Mouse (Mus musculus) urinary bladder, postnatal 25 days (tissue): ENCODE measurements around the gene Mtmr4.
A peak's percentile ranks its signal among the peaks of the same experiment; 100 is the strongest.

ENCODE experiments used
- DNase-seq: peaks from one replicate; pipeline ENCODE4 v3.0.0; 2022; ENCODE audit warnings: low spot score

Gene Mtmr4

DNA sequence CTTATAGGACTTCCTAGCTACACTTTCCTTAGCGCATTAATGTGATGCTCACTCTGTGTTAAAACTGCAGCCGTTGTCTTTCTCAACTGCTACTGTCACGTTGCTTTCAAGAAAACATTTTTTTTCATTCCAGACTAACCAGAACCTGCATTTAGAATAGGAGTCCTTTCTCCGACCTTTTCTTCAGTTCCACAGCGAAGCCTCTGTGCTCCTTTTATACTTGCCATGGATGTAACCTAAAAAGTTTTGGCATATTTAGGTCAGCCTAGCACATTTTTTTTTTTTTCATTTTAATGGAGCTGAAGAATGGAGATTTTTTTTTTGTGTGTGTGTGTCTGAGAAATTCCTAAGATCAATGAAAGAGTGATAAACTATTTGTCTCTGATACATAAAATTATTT is 23.6 kb downstream of the Mtmr4 start:
- DNase-seq = no peak

DNA sequence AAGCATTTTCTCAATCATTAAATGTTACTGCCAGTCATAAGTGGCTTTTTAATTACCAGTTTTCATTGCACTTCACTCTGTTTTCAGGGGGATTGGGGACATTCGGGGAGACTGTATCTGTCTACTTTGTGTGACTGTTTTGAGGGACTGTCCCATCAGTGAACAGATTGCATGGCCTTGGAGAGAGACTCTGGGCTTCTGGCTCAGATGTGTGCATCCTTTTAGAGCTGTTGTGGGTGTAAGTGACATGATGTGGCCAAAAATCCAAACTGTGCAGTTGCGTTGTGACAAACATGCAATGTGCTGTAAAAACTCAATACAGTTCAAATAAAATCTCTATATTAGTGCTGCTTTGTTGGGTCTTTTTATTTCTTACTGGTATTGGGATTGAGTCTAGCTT is 24.0 kb downstream of the Mtmr4 start:
- DNase-seq = no peak

DNA sequence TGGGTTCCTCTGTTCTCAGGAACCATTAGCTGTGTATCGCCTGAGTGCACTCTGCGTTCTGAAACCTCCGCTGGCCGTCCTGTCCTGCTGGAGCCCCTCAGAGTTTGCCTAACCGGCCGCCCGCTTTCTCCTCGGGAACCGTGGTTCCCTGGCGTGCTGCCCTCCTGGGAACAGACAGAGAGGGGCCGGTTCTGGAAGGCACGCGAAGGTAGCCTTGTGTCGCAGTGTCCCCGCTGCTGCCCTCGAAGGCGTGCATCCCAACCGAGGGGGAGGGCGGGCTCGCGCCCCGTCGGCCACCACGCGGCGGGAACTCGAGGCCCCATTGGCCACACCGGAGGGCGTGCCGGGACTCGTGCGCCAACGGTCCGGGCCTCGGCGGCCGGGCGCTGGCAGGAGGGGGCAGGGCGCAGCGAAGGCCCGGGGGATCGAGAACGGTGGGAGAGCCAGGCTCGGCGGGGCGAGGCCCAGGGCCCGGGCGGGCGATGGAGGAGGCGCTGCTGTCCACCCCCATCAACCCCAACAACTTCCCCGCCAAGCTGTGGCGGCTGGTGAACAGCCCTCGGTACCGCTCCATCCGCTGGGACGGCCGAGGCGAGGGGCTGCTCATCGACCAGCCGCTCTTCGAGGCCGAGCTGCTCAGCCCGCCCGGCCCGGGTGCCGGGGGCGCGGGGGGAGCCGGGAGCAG is 25.0 kb downstream of the Mtmr4 start, which contains the start of gene Hsf5:
Hsf5 (plus strand) TSS at position 375 of the 685 bp plus-strand sequence.
- no peak for DNase-seq

DNA sequence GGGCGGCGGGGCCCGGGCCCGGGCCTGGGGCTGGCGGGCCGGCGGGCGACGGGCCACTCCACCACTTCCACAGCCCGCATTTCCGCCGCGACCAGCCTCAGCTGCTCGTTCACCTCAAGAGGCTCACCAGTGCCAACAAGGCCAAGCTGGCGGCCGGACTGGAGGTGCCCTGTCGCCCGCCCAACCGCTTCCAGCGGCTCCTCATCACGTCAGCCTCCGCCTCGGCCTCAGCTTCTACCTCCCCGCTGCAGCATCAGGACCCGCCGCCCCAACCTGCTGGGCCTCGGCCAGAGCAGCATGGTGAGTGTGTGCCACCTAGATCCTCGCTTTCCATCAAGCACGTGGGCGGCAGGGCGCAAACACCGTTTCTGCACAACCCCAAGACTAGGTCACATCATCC is 25.6 kb downstream of the Mtmr4 start:
- DNase-seq = no peak

DNA sequence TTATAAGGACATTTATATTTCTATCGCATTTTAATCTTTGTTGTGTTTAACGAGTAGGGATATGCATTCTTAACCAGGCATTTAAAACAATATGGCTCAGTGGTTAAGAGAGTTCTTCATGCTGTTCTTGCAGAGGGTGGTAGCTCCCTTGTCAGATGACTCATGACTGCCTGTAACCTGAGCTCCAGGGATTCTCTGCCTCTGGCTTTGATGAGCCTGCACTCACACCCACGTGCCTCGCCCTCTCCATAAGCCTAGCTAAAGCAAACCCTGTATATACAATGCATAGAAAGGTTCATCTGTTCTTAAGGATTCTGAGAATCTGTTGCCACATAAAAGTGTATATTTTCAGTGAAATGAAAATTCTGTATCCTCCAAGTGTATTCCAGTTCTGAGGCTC is 31.2 kb downstream of the Mtmr4 start:
- no peak for DNase-seq

DNA sequence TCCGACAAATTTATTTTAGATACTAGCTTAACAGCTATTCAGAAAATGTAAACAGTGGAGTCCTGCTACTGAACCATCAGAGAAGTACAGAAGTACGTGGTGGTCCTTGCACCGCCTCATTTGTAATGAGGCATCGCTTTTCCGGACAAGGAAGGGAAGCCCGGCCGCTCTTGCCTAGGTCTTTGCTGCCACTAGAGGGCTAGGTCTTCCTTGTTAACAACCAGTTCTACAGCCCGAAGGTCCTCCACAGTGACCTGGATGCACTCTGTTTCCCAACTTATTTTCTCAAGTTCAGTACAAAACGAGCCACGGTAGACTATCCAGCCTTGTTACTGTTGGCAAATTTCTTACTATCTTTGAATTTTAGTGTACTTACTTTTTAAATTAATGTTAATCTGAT is 37.9 kb downstream of the Mtmr4 start:
- no peak for DNase-seq

DNA sequence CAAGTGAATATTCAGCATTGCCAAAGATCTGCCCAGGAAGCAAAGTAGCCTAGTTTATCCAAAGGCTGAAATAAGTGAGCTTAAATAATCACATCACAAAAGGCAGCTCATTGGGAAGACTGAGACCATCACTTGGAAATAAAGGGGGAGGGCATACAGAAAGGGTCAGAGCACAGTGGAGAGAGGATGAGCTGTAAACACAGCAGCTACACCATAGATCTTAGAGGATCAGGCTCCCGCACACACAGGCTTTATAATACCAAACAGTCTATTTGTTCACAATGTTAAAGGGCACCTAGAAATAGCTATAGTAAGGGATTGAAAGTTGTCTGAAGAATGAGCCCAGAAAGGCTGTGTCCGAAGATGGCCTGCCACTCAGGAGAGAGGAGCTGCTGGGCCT is 46.8 kb downstream of the Mtmr4 start:
- DNase-seq = no peak

DNA sequence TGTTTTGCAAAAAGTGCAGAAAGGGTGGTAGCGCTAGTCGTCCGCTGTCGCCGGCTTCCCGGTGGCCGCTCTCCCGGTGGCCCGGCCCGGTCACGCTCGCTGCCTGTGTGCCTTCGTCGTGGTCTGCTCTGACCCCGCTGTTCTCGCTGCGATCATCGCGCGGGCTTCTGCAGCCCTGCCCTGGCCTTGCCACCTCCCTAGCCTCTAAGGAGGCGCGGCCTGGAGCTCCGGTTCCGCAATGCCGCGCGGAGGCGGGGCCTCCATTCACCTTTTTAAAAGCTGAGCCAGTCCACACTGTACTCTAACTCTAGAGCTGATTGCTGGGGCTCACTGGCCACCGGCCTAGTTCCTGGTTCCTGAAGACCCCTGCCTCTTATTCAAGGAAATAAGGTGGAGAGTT is 47.2 kb downstream of the Mtmr4 start:
- peak; percentile 58 for DNase-seq

DNA sequence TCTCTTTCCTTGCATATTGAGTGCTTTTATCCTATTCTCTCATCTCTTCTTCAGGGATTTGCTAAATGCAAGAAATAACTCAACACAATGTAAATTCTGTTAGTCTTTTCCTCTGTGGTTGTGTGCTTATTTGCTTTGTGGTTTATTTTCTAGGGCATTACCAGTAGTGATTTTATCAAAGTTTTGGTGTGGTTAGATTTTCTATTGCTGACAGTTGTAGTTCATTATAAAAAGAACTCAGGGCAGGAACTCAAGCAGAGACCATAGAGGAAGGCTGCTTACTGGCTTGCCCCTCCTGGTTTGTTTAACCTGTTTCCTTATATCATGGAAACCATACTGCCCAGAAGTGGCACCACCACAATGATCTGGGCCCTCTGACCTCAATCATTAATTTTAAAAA is 50.9 kb downstream of the Mtmr4 start:
- DNase-seq = no peak

DNA sequence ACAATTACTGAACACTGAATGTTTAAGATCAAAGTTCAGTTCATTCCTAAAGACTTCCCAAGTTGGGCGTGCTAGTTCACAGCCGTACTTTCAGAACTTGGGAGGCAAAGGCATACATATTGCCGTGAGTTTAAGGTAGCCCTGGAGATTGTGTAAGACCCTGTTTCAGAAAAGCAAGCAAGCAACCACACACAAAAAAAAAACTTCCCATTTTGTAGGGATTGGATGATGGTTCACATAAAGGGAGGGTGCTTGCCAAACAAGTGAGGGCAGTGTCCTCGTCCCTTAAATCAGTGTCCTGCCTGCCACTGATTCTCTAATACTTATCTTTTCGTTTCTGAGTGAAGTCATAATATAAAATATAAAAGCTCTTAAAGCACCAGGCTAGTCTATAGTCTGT is 62.7 kb downstream of the Mtmr4 start:
- no peak for DNase-seq

DNA sequence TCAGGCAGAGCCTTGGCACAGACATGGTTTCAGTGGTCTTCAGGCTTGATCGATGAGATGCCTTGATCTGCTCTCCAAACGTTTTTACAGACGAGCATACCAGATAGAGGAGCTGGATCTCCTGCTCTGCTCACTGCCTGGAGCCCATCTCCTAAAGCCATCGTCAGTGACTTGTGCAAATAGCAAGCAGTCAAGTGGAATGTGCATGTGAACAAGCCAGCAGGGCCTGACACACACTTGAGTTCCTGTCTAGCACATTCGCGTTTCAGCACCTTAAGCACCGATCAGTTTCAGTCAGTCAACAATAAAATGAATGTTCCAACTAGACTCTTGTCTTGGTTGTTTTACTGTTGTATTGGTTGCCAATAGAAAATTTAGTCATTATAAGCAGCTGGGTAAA is 67.3 kb downstream of the Mtmr4 start:
- no peak for DNase-seq

DNA sequence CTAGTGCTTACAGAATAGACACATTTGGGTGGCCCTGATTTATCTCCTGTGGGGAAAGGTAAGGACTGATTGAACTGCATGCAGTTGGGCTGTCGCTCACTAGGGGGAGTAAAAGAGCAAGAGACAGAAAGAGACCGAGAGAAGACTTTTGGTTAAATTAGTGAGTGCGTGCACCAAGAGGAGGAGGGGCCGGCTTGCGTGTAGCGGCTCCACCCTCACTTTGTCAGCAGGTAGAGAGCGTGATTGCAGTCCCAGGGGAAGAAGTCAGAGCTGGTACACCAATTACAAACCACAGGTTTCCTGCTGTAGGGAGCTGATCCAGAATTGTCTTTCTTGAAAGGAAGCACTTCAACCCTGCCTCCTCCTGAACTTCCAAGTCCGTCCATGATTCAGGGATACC is 70.4 kb downstream of the Mtmr4 start, which contains the start of gene Rnf43:
Rnf43 (plus strand) TSS at position 316 of the 400 bp plus-strand sequence.
- DNase-seq = peak; percentile 77

DNA sequence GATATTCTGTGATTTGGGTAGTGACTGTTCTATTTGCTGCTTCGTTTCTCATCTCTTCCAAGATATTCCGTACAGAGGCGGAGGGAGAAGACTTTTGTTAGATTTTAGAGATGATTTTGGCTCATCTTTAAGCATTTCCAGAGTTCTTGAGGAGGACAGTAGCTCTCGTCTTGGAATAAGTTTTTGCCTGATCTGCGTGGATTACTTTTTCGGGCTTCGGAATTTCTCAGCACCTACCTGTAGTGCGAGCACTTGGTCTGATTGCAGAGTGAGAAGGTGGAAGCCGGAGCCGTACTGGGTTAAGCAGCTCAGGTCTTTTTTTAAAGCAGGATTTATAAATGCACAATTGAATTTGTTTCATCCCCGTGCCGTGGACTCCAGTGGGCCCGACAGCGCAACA is 70.9 kb downstream of the Mtmr4 start:
- no peak for DNase-seq

DNA sequence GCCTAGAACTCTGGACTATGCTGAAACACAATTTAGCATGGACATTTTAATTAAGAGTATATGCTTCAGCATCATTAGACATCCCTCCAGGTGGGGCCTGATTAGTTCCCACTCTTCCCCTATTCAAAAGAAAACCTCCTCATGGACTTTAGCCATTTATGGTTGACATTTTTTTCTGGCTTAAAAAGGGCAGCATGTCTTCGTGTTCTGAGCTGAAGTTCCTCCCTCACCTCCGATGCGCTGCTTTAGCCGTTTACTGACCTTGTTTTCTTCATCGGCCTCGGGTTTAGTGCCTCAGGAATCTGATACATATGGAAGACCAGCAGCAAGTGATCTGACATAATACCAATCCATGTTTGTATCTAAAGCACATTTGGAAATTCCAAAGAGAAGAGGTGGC is 72.0 kb downstream of the Mtmr4 start:
- DNase-seq = no peak

DNA sequence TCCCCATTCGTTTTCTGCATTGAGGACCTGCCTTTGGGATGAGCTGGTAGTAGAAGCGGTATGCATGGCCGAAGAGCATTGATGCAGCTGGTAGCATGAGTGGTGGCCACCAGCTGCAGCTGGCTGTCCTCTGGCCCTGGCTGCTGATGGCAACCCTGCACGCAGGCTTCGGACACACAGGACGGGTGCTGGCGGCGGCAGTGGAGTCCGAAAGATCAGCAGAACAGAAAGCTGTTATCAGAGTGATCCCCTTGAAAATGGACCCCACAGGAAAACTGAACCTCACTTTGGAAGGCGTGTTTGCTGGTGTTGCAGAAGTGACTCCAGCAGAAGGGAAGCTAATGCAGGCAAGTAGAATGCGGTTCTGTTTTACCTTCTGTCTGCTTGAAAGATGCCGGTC is 72.6 kb downstream of the Mtmr4 start:
- no peak for DNase-seq

DNA sequence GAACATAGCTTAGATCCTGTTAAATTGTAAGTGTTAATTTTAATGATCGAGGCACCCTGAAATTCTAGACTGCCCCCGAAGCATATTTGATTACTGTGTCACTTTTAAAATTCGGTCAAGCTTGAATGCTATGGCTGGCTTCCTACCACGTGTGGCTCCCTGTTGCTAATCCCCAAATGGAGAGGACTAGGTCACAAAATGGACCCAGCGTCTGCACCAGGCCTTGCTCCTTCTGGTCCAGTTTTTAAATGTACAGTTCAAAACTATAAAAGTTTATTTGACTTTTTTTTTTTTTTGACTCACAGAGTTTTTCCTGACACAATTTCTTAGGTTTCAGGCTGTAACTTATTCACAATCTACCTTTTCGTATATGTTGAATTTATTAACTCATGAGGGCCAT is 73.3 kb downstream of the Mtmr4 start:
- DNase-seq = no peak

DNA sequence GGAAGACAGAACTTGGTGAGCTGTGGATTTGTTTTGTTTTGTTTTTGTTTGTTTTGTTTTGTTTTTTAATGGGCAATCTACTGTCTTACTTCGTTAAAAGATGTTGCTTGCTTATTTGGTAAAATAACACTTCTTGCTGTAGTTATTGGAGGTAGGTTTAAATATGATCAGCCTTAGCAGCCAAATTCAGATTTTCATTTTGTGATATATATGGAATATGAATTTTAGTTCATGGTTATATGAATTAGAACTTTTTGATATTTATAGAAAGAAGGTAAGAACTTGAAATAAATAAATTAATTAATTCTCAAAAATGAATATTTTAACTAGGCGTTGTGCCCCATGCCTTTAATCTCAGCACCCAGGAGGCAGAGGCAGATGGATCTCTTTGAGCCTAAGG is 73.7 kb downstream of the Mtmr4 start:
- no peak for DNase-seq
